Mouse (Mus musculus): ENCODE measurements at regions not wholly inside any gene's neighbourhood (a gene's known extent, or its start where the extent isn't known, plus 50 kb on each side); places are given as distances from the start of the nearest gene placed in this dataset.

GRCm38 (mm10) chr10:111867538-111867937, 104.9 kb upstream of the Krr1 start:
- TF ChIP-seq MAZ (IDR thresholded peaks at IDR 0.05; ENCODE audit: low read depth, low read length) (no peak), KAT2A (IDR thresholded peaks at IDR 0.05; ENCODE audit: insufficient replicate concordance, low read length) (no peak), CTCF (conservative IDR thresholded peaks at IDR 0.05 in 1 of 2, IDR thresholded peaks at IDR 0.05 in 1 of 2; ENCODE audit: low read depth in 2 of 2, low read length in 2 of 2) (no peak), TBP (conservative IDR thresholded peaks at IDR 0.05; ENCODE audit: low read depth, low read length) (no peak), PAX5 (IDR thresholded peaks at IDR 0.05; ENCODE audit: low read length) (no peak), ZMIZ1 (IDR thresholded peaks at IDR 0.05; ENCODE audit: low read depth, low read length) (no peak)
